Mouse (Mus musculus) neural tube, embryonic 12.5 days (tissue): ENCODE measurements around the gene Sppl2b. TPM values are rescaled to one million over a fixed set of nuclear protein-coding genes. Genes with fewer than 3 reads are reported as not detected.

Experiments used
- ATAC-seq: fragments of 200-750 bp; cut with Nextera tagmentation; 2 replicates; pipeline ENCODE4 v1.8.0; 2017; ENCODE audit warnings: low read depth, mild to moderate bottlenecking, moderate TSS enrichment, moderate library complexity; ENCODE audit not compliant: low FRiP score
- H3K27ac ChIP-seq: fragments of 300-500 bp; sonication (generic); 2 replicates; pipeline ENCODE4 v1.5.1; 2016
- H3K27me3 ChIP-seq: fragments of 300-500 bp; sonication (generic); replicated peaks from 2 replicates; pipeline ENCODE4 v1.6.1; 2016; ENCODE audit warnings: mild to moderate bottlenecking
- H3K36me3 ChIP-seq: fragments of 300-500 bp; sonication (generic); 2 replicates; pipeline ENCODE4 v1.6.1; 2016; ENCODE audit warnings: mild to moderate bottlenecking
- H3K4me1 ChIP-seq: fragments of 300-500 bp; sonication (generic); 2 replicates; pipeline ENCODE4 v1.6.1; 2016
- H3K4me2 ChIP-seq: fragments of 300-500 bp; sonication (generic); replicated peaks from 2 replicates; pipeline ENCODE4 v1.6.1; 2016; ENCODE audit warnings: mild to moderate bottlenecking
- H3K4me3 ChIP-seq: fragments of 300-500 bp; sonication (generic); 2 replicates; pipeline ENCODE4 v1.5.1; 2016
- H3K9ac ChIP-seq: fragments of 300-500 bp; sonication (generic); 2 replicates; pipeline ENCODE4 v1.6.1; 2016; ENCODE audit warnings: mild to moderate bottlenecking
- H3K9me3 ChIP-seq: fragments of 300-500 bp; sonication (generic); 2 replicates; pipeline ENCODE4 v1.6.1; 2016; ENCODE audit warnings: mild to moderate bottlenecking
- WGBS: fragments of 180-500 bp; shearing (Covaris S2); methylation state at CpG from one replicate; pipeline ENCODE4 v1.1.7; 2016; 5-methylcytosine and 5-hydroxymethylcytosine counted together
- polyA plus RNA-seq: library from polyadenylated mRNA; unstranded; fragments of >200 nt; fragmentation: Nextera tagmentation; extraction: Ambion mirVana; gene quantifications from 2 replicates; pipeline ENCODE4 v1.2.1, GENCODE M21; 2016

The Sppl2b gene
- polyA plus RNA-seq, 1 experiment from 2014 or later: 51.2 TPM

- 87% methylated on average over 7 of the region's 7 CpGs for WGBS
- no peak for ATAC-seq
- Histone ChIP-seq H3K4me3 (no peak overlapping the region), H3K27ac (no peak overlapping the region), H3K9me3 (no peaks in the 10 kb centered on the region), H3K27me3 (no peaks in the 10 kb centered on the region), H3K4me2 (peak overlapping the region; percentile 24; the same call in 1 of the 2 replicates), H3K4me1 (peaks cover 41% of the 10 kb centered on the region), H3K9ac (no peak overlapping the region), H3K36me3 (peaks cover 25% of the 10 kb centered on the region)
Observed at GRCm38 (mm10) chr10:80858350-80858935, 3.4 kb downstream of the Sppl2b start.

- peaks cover 10% of the 10 kb centered on the region for H3K4me1 ChIP-seq
- WGBS: 91% methylated on average over 5 of the region's 5 CpGs
- H3K9ac ChIP-seq: no peak overlapping the region
Observed at GRCm38 (mm10) chr10:80862305-80862704, 7.2 kb downstream of the Sppl2b start.

GRCm38 (mm10) chr10:80864446-80864845 lies 9.4 kb downstream of the Sppl2b start:
- ATAC-seq: no peak
- Histone ChIP-seq H3K27ac (no peak overlapping the region), H3K4me1 (no peaks in the 10 kb centered on the region), H3K27me3 (no peaks in the 10 kb centered on the region), H3K36me3 (peaks cover 72% of the 10 kb centered on the region), H3K4me2 (no peak overlapping the region), H3K9me3 (no peaks in the 10 kb centered on the region), H3K4me3 (no peak overlapping the region), H3K9ac (no peak overlapping the region)
- 85% methylated on average over 16 of the region's 16 CpGs for WGBS

More at GRCm38 (mm10) chr10:80862305-80862704, 7.2 kb downstream of the Sppl2b start:
- no peaks in the 10 kb centered on the region for H3K27me3 ChIP-seq
- H3K4me3 ChIP-seq: no peak overlapping the region
- ATAC-seq: no peak
- no peaks in the 10 kb centered on the region for H3K9me3 ChIP-seq
- no peak overlapping the region for H3K27ac ChIP-seq
- H3K36me3 ChIP-seq: peaks cover 62% of the 10 kb centered on the region
- no peak overlapping the region for H3K4me2 ChIP-seq

- Histone ChIP-seq H3K4me1 (no peaks in the 10 kb centered on the region), H3K27ac (no peak overlapping the region), H3K4me3 (no peak overlapping the region), H3K4me2 (no peak overlapping the region), H3K27me3 (no peaks in the 10 kb centered on the region; the same call in 1 of the 2 replicates), H3K9ac (no peak overlapping the region), H3K9me3 (no peaks in the 10 kb centered on the region), H3K36me3 (peaks cover 24% of the 10 kb centered on the region)
- WGBS: 55% methylated on average over 5 of the region's 6 CpGs
- ATAC-seq: no peak
Observed at GRCm38 (mm10) chr10:80870993-80871392, 15.9 kb downstream of the Sppl2b start.

GRCm38 (mm10) chr10:80871581-80871980 lies 16.5 kb downstream of the Sppl2b start, which contains the start of gene Tmprss9:
Tmprss9 (plus strand) TSS chr10:80871848.
- no peak within 1 kb of the TSS for H3K9ac ChIP-seq
- no peaks in the 10 kb centered on the region for H3K9me3 ChIP-seq
- H3K36me3 ChIP-seq: peaks cover 18% of the 10 kb centered on the region
- no peaks in the 10 kb centered on the region for H3K4me1 ChIP-seq
- no peak within 1 kb of the TSS for H3K4me2 ChIP-seq
- WGBS: 36% methylated on average over 9 of the region's 9 CpGs
- ATAC-seq: no peak
- no peaks in the 10 kb centered on the region; the same call in 1 of the 2 replicates for H3K27me3 ChIP-seq
- H3K27ac ChIP-seq: no peak within 1 kb of the TSS
- no peak within 1 kb of the TSS for H3K4me3 ChIP-seq

GRCm38 (mm10) chr10:80874035-80874434 lies 19.0 kb downstream of the Sppl2b start:
- 76% methylated on average over 9 of the region's 9 CpGs for WGBS
- Histone ChIP-seq H3K27ac (no peak overlapping the region), H3K9me3 (no peaks in the 10 kb centered on the region), H3K9ac (no peak overlapping the region), H3K36me3 (no peaks in the 10 kb centered on the region), H3K4me2 (no peak overlapping the region), H3K4me1 (no peaks in the 10 kb centered on the region), H3K27me3 (no peaks in the 10 kb centered on the region; the same call in 1 of the 2 replicates), H3K4me3 (no peak overlapping the region)
- ATAC-seq: no peak

- H3K4me3 ChIP-seq: no peak overlapping the region
- no peak overlapping the region for H3K27ac ChIP-seq
- no peaks in the 10 kb centered on the region for H3K36me3 ChIP-seq
- no peak overlapping the region for H3K4me2 ChIP-seq
- no peaks in the 10 kb centered on the region for H3K9me3 ChIP-seq
- 32% methylated on average over 5 of the region's 5 CpGs for WGBS
- H3K4me1 ChIP-seq: no peaks in the 10 kb centered on the region
- no peak for ATAC-seq
- H3K9ac ChIP-seq: no peak overlapping the region
- no peaks in the 10 kb centered on the region; the same call in 1 of the 2 replicates for H3K27me3 ChIP-seq
Observed at GRCm38 (mm10) chr10:80876028-80876427, 21.0 kb downstream of the Sppl2b start.

GRCm38 (mm10) chr10:80876594-80876993 lies 21.5 kb downstream of the Sppl2b start:
- Histone ChIP-seq H3K9me3 (no peaks in the 10 kb centered on the region), H3K4me2 (no peak overlapping the region), H3K36me3 (no peaks in the 10 kb centered on the region), H3K27me3 (no peaks in the 10 kb centered on the region; the same call in 1 of the 2 replicates), H3K4me1 (no peaks in the 10 kb centered on the region), H3K27ac (no peak overlapping the region), H3K4me3 (no peak overlapping the region), H3K9ac (no peak overlapping the region)
- no peak for ATAC-seq
- 29% methylated on average over 3 of the region's 3 CpGs for WGBS

- 24% methylated on average over 5 of the region's 5 CpGs for WGBS
- H3K4me2 ChIP-seq: no peak overlapping the region
- ATAC-seq: peak; percentile 52; the same call in 1 of the 2 replicates
Observed at GRCm38 (mm10) chr10:80880131-80880641, 25.1 kb downstream of the Sppl2b start.

GRCm38 (mm10) chr10:80880901-80881300 lies 25.8 kb downstream of the Sppl2b start:
- ATAC-seq: no peak
- Histone ChIP-seq H3K9me3 (no peaks in the 10 kb centered on the region), H3K4me2 (no peak overlapping the region), H3K9ac (no peak overlapping the region), H3K4me3 (no peak overlapping the region), H3K36me3 (no peaks in the 10 kb centered on the region), H3K4me1 (no peaks in the 10 kb centered on the region), H3K27me3 (no peaks in the 10 kb centered on the region), H3K27ac (no peak overlapping the region)
- 75% methylated on average over 2 of the region's 2 CpGs for WGBS

More at GRCm38 (mm10) chr10:80880131-80880641, 25.1 kb downstream of the Sppl2b start:
- no peaks in the 10 kb centered on the region for H3K4me1 ChIP-seq
- H3K27ac ChIP-seq: no peak overlapping the region
- H3K4me3 ChIP-seq: no peak overlapping the region
- no peaks in the 10 kb centered on the region for H3K9me3 ChIP-seq
- no peaks in the 10 kb centered on the region for H3K27me3 ChIP-seq
- no peak overlapping the region for H3K9ac ChIP-seq
- no peaks in the 10 kb centered on the region for H3K36me3 ChIP-seq

- no peaks in the 10 kb centered on the region for H3K27me3 ChIP-seq
- no peak overlapping the region for H3K9ac ChIP-seq
- no peak overlapping the region for H3K4me2 ChIP-seq
- no peaks in the 10 kb centered on the region for H3K4me1 ChIP-seq
- H3K36me3 ChIP-seq: no peaks in the 10 kb centered on the region
- H3K9me3 ChIP-seq: no peaks in the 10 kb centered on the region
- H3K27ac ChIP-seq: no peak overlapping the region
- WGBS: 24% methylated on average over 10 of the region's 10 CpGs
- ATAC-seq: no peak
- H3K4me3 ChIP-seq: no peak overlapping the region
Observed at GRCm38 (mm10) chr10:80881301-80881700, 26.2 kb downstream of the Sppl2b start.

- H3K36me3 ChIP-seq: no peaks in the 10 kb centered on the region
- H3K4me2 ChIP-seq: no peak overlapping the region
- 81% methylated on average over 11 of the region's 11 CpGs for WGBS
- H3K9me3 ChIP-seq: no peaks in the 10 kb centered on the region
- no peak overlapping the region for H3K9ac ChIP-seq
- H3K4me1 ChIP-seq: no peaks in the 10 kb centered on the region
- no peak overlapping the region for H3K4me3 ChIP-seq
- ATAC-seq: no peak
- peaks cover 25% of the 10 kb centered on the region for H3K27me3 ChIP-seq
- H3K27ac ChIP-seq: no peak overlapping the region
Observed at GRCm38 (mm10) chr10:80887181-80887580, 32.1 kb downstream of the Sppl2b start.

- Histone ChIP-seq H3K4me3 (no peak overlapping the region), H3K36me3 (peaks cover 12% of the 10 kb centered on the region; the same call in 1 of the 2 replicates), H3K27me3 (peaks cover 12% of the 10 kb centered on the region; the same call in 1 of the 2 replicates), H3K27ac (no peak overlapping the region), H3K4me2 (no peak overlapping the region), H3K9me3 (no peaks in the 10 kb centered on the region), H3K9ac (no peak overlapping the region), H3K4me1 (peaks cover 16% of the 10 kb centered on the region)
- 88% methylated on average over 7 of the region's 7 CpGs for WGBS
- ATAC-seq: no peak
Observed at GRCm38 (mm10) chr10:80895100-80895499, 40.0 kb downstream of the Sppl2b start.
